Mouse (Mus musculus) adrenal gland, postnatal 4 days (tissue): Measurements from ENCODE around the gene Sorl1. TPM values are rescaled to one million over a fixed set of nuclear protein-coding genes. Genes with fewer than 3 reads are reported as not detected.

Source experiments
- DNase-seq, 2 experiments: peaks; one replicate each; pipeline ENCODE4 v3.0.0; 2021 to 2022; ENCODE audit warnings: low spot score in 2 of 2, mixed read lengths in 2 of 2
- total RNA-seq, 2 experiments: library from RNA; stranded (reverse); gene quantifications; 2 replicates each; pipeline ENCODE4 v1.2.3; 2021

The Sorl1 gene
- total RNA-seq, 2 experiments from 2014 or later: 18.3 to 22.9 TPM

- DNase-seq: no peak
Observed at GRCm38 (mm10) chr9:41929986-41930385, 194.1 kb downstream of the Sorl1 start.

GRCm38 (mm10) chr9:41925721-41926120 is 198.4 kb downstream of the Sorl1 start:
- no peak for DNase-seq

- no peak for DNase-seq
Observed at GRCm38 (mm10) chr9:41924140-41924539, 200.0 kb downstream of the Sorl1 start.

- no peak for DNase-seq
Observed at GRCm38 (mm10) chr9:41922416-41922815, 201.7 kb downstream of the Sorl1 start.

- DNase-seq: no peak
Observed at GRCm38 (mm10) chr9:41918657-41919380, 205.3 kb downstream of the Sorl1 start.

- no peak for DNase-seq
Observed at GRCm38 (mm10) chr9:41918155-41918554, 205.9 kb downstream of the Sorl1 start.

- DNase-seq: no peak
Observed at GRCm38 (mm10) chr9:41915571-41915970, 208.5 kb downstream of the Sorl1 start.

Other genes starting within 250 kb of the Sorl1 start
- gene Sc5d, start 140.0 kb upstream of the Sorl1 start, total RNA-seq: 10 to 100 TPM; 28.9 to 41.4 TPM